Mouse (Mus musculus) liver, embryonic 12.5 days (tissue): ENCODE measurements around the gene Stk11. TPM values are rescaled to one million over a fixed set of nuclear protein-coding genes. Genes with fewer than 3 reads are reported as not detected.

ENCODE experiments used
- ATAC-seq: fragments of 200-750 bp; cut with Nextera tagmentation; 2 replicates; pipeline ENCODE4 v1.8.0; 2017; ENCODE audit warnings: moderate number of reproducible peaks, mild to moderate bottlenecking, moderate library complexity
- H3K27ac ChIP-seq: fragments of 300-500 bp; sonication (generic); 2 replicates; pipeline ENCODE4 v1.5.1; 2016; ENCODE audit warnings: mild to moderate bottlenecking
- H3K27me3 ChIP-seq: fragments of 300-500 bp; sonication (generic); replicated peaks from 2 replicates; pipeline ENCODE4 v1.6.1; 2016; ENCODE audit warnings: mild to moderate bottlenecking, moderate library complexity
- H3K36me3 ChIP-seq: fragments of 300-500 bp; sonication (generic); 2 replicates; pipeline ENCODE4 v1.6.1; 2016; ENCODE audit warnings: mild to moderate bottlenecking, moderate library complexity
- H3K4me1 ChIP-seq: fragments of 300-500 bp; sonication (generic); 2 replicates; pipeline ENCODE4 v1.6.1; 2016
- H3K4me2 ChIP-seq: fragments of 300-500 bp; sonication (generic); 2 replicates; pipeline ENCODE4 v1.6.1; 2016; ENCODE audit warnings: mild to moderate bottlenecking, moderate library complexity
- H3K4me3 ChIP-seq: fragments of 300-500 bp; sonication (generic); 2 replicates; pipeline ENCODE4 v1.5.1; 2016; ENCODE audit warnings: mild to moderate bottlenecking, moderate library complexity
- H3K9ac ChIP-seq: fragments of 300-500 bp; sonication (generic); 2 replicates; pipeline ENCODE4 v1.6.1; 2016; ENCODE audit warnings: mild to moderate bottlenecking, moderate library complexity
- H3K9me3 ChIP-seq: fragments of 300-500 bp; sonication (generic); replicated peaks from 2 replicates; pipeline ENCODE4 v1.6.1; 2016; ENCODE audit warnings: mild to moderate bottlenecking, moderate library complexity
- WGBS: fragments of 180-500 bp; shearing (Covaris S2); methylation state at CpG from one replicate; pipeline ENCODE4 v1.1.7; 2016; ENCODE audit not compliant: insufficient replicate concordance; 5-methylcytosine and 5-hydroxymethylcytosine counted together
- polyA plus RNA-seq: library from polyadenylated mRNA; unstranded; fragments of >200 nt; fragmentation: Nextera tagmentation; extraction: Ambion mirVana; gene quantifications from 2 replicates; pipeline ENCODE4 v1.2.1, GENCODE M21; 2016

The Stk11 gene
- polyA plus RNA-seq, 1 experiment from 2014 or later, result 18.6 TPM

GRCm38 (mm10) chr10:80176270-80176834, 60.7 kb downstream of the Stk11 start:
- WGBS, result 66% methylated on average over 5 of the region's 5 CpGs
- H3K36me3 ChIP-seq, result peaks cover 10% of the 10 kb centered on the region
- no peak overlapping the region for H3K4me3 ChIP-seq
- no peaks in the 10 kb centered on the region for H3K9me3 ChIP-seq
- no peak overlapping the region for H3K27ac ChIP-seq
- H3K27me3 ChIP-seq, result peaks cover 47% of the 10 kb centered on the region
- ATAC-seq, result no peak
- H3K4me1 ChIP-seq, result peaks cover 54% of the 10 kb centered on the region
- H3K9ac ChIP-seq, result no peak overlapping the region
- no peak overlapping the region for H3K4me2 ChIP-seq

GRCm38 (mm10) chr10:80177441-80178279, 62.1 kb downstream of the Stk11 start:
- Histone ChIP-seq H3K4me3 (no peak overlapping the region), H3K27me3 (peaks cover 60% of the 10 kb centered on the region), H3K27ac (no peak overlapping the region), H3K9me3 (no peaks in the 10 kb centered on the region), H3K36me3 (no peaks in the 10 kb centered on the region), H3K9ac (no peak overlapping the region), H3K4me1 (peaks cover 41% of the 10 kb centered on the region), H3K4me2 (no peak overlapping the region)
- 60% methylated on average over 7 of the region's 7 CpGs for WGBS
- ATAC-seq, result no peak

- Histone ChIP-seq H3K4me3 (peak within 1 kb of the TSS; percentile 60), H3K9me3 (no peaks in the 10 kb centered on the region), H3K9ac (peak within 1 kb of the TSS; percentile 62), H3K36me3 (no peaks in the 10 kb centered on the region), H3K4me2 (peak within 1 kb of the TSS; percentile 78), H3K27ac (no peak within 1 kb of the TSS), H3K27me3 (peaks cover 77% of the 10 kb centered on the region), H3K4me1 (peaks cover 29% of the 10 kb centered on the region)
- ATAC-seq, result peak; percentile 3; the same call in 1 of the 2 replicates
- WGBS, result 2% methylated on average over 71 of the region's 106 CpGs
Observed at GRCm38 (mm10) chr10:80179068-80180051, 63.8 kb downstream of the Stk11 start, which contains the start of gene Efna2. Gene Efna2 (plus strand): TSS chr10:80179482.

Other genes starting within 250 kb of the Stk11 start
- 38.4 and 38.6 TPM in 2 replicates for gene Prtn3, start 241.3 kb upstream of the Stk11 start, polyA plus RNA-seq
- 8.2 and 10.0 TPM in 2 replicates for gene Plppr3, start 241.2 kb upstream of the Stk11 start, polyA plus RNA-seq
- gene Elane, start 229.6 kb upstream of the Stk11 start, polyA plus RNA-seq, result 12.1 and 15.4 TPM in 2 replicates
- not detected in 2 replicates for gene Cfd, start 224.9 kb upstream of the Stk11 start, polyA plus RNA-seq
- 26.6 and 27.4 TPM in 2 replicates for gene Med16, start 206.9 kb upstream of the Stk11 start, polyA plus RNA-seq
- 0.98 and 11.0 TPM in 2 replicates for gene Gm26602, start 204.9 kb upstream of the Stk11 start, polyA plus RNA-seq
- 0.35 and 0.43 TPM in 2 replicates for gene Kiss1r, start 198.8 kb upstream of the Stk11 start, polyA plus RNA-seq
- gene R3hdm4, start 194.6 kb upstream of the Stk11 start, polyA plus RNA-seq, result 67.5 and 74.1 TPM in 2 replicates
- gene Arid3a, start 188.8 kb upstream of the Stk11 start, polyA plus RNA-seq, result 5.6 and 6.4 TPM in 2 replicates
- gene Wdr18, start 155.7 kb upstream of the Stk11 start, polyA plus RNA-seq, result 99.9 and 114 TPM in 2 replicates
- gene Grin3b, start 145.1 kb upstream of the Stk11 start, polyA plus RNA-seq, result 0.14 TPM in 2 replicates
- 17.2 and 17.5 TPM in 2 replicates for gene Tmem259, start 131.5 kb upstream of the Stk11 start, polyA plus RNA-seq
- gene Cnn2, start 127.2 kb upstream of the Stk11 start, polyA plus RNA-seq, result 68.2 and 75.4 TPM in 2 replicates
- 10.5 and 12.1 TPM in 2 replicates for gene Abca7, start 119.3 kb upstream of the Stk11 start, polyA plus RNA-seq
- gene Arhgap45, start 99.2 kb upstream of the Stk11 start, polyA plus RNA-seq, result 22.3 and 22.8 TPM in 2 replicates
- gene Polr2e, start 76.0 kb upstream of the Stk11 start, polyA plus RNA-seq, result 142 and 147 TPM in 2 replicates
- 682 and 685 TPM in 2 replicates for gene Gpx4, start 68.6 kb upstream of the Stk11 start, polyA plus RNA-seq
- gene Sbno2, start 10.2 kb upstream of the Stk11 start, polyA plus RNA-seq, result 15.0 and 15.4 TPM in 2 replicates
- 393 and 419 TPM in 2 replicates for gene Atp5d, start 22.8 kb downstream of the Stk11 start, polyA plus RNA-seq
- 0.94 and 0.96 TPM in 2 replicates for gene Cbarp, start 25.0 kb downstream of the Stk11 start, polyA plus RNA-seq
- 5.7 and 6.3 TPM in 2 replicates for gene Midn, start 32.5 kb downstream of the Stk11 start, polyA plus RNA-seq
- 22.1 and 27.3 TPM in 2 replicates for gene Cirbp, start 50.2 kb downstream of the Stk11 start, polyA plus RNA-seq
- 14.0 and 16.4 TPM in 2 replicates for gene 1600002K03Rik, start 57.1 kb downstream of the Stk11 start, polyA plus RNA-seq
- 3.1 and 3.4 TPM in 2 replicates for gene Efna2, start 63.7 kb downstream of the Stk11 start, polyA plus RNA-seq
- gene Mum1, start 110.6 kb downstream of the Stk11 start, polyA plus RNA-seq, result 33.5 and 35.1 TPM in 2 replicates
- 296 and 312 TPM in 2 replicates for gene Ndufs7, start 133.3 kb downstream of the Stk11 start, polyA plus RNA-seq
- 43.0 and 50.0 TPM in 2 replicates for gene Gamt, start 145.2 kb downstream of the Stk11 start, polyA plus RNA-seq
- gene Dazap1, start 145.7 kb downstream of the Stk11 start, polyA plus RNA-seq, result 44.3 and 45.9 TPM in 2 replicates
- gene Rps15, start 176.7 kb downstream of the Stk11 start, polyA plus RNA-seq, result 872 and 920 TPM in 2 replicates
- gene Apc2, start 180.2 kb downstream of the Stk11 start, polyA plus RNA-seq, result 0.17 and 0.22 TPM in 2 replicates
- 46.0 and 46.7 TPM in 2 replicates for gene 2310011J03Rik, start 204.7 kb downstream of the Stk11 start, polyA plus RNA-seq
- 6.9 and 7.2 TPM in 2 replicates for gene Pcsk4, start 213.7 kb downstream of the Stk11 start, polyA plus RNA-seq
- 61.4 and 61.6 TPM in 2 replicates for gene Reep6, start 214.2 kb downstream of the Stk11 start, polyA plus RNA-seq
- 2.4 and 2.9 TPM in 2 replicates for gene Adamtsl5, start 232.6 kb downstream of the Stk11 start, polyA plus RNA-seq
- 0.06 and 0.10 TPM in 2 replicates for gene Plk5, start 240.7 kb downstream of the Stk11 start, polyA plus RNA-seq